Mouse (Mus musculus): ENCODE measurements around the gene Vars.

Vars gene

DNA sequence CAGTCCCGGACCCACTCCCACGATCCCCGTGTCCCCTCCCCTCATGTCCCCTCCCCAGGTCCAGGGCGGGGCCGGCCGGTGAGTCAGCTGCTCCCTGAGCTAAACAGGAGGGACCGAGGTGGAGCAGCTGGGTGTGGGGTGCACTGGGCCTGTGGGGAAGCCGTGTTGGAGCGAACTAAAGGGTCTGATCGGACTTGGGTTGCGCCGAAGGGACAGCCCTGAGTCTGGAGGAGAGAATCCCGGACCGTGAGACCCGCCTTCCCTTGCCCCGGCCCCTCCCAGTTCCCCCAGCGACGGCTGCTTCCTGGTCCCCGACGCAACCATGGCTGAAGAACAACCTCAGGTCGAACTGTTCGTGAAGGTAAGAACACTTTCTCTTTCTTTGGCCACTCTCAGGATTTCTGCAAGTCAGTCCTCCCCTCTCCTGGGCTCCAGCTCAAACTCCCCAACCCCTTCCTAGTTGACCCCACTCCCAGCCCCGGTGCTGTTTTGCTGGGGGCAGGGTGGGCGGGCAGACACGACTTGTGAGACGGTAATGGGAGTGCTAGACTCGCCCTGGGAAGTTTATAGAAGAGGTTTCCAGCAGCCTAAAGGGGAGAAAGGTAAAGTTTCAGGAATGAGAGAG lies 49.5 kb downstream of the Vars start:
- peak; percentile 90 for DNase-seq

- peak; percentile 86 for DNase-seq
Observed at GRCm38 (mm10) chr17:35051156-35052086, 50.6 kb downstream of the Vars start.

DNA sequence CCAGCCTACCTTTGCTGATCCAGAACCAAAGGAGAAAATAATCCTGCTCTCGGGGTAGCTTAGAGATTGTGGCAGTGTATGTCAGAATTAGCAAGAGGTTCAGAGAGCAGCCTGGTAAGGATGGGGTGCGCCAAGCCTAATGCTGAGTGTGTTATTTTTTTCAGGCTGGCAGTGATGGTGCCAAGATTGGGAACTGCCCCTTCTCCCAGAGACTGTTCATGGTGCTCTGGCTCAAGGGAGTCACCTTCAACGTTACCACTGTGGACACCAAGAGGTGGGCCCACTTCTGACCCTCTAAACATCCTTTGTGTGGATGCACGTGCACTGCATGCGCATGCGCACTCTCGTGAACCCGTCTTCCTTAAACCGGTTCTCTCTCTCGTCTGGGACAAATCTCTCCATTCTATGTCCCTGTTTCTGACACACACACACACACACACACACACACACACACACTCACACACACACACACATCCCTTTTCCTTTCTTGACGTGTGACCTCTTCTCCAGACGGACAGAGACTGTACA lies 51.5 kb downstream of the Vars start:
- no peak for DNase-seq

GRCm38 (mm10) chr17:35055691-35056495 lies 55.1 kb downstream of the Vars start:
- peak; percentile 38 for DNase-seq

DNA sequence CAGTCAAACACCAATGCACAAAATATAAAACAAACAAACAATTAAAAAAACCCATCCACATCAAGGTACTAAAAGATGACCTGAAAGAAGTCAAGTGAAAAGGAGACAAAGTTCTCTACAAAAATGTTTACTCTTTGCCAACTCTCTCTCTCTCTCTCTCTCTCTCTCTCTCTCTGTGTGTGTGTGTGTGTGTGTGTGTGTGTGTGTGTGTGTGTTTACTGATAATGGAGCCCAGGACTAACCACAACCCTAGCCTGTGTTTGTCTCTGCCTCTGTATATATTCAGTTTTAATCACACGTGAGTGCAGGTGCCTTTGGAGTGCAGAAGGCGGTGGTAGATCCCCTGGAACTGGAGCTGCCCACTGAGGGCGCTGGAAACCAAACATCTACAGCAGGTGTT lies 56.3 kb downstream of the Vars start:
- no peak for DNase-seq

- DNase-seq: peak; percentile 33
Observed at GRCm38 (mm10) chr17:35058316-35058715, 57.5 kb downstream of the Vars start.

- DNase-seq: peak; percentile 98
Observed at GRCm38 (mm10) chr17:35058911-35059892, 58.4 kb downstream of the Vars start, which contains the start of gene Ddah2. Gene Ddah2, plus strand, starts transcription at chr17:35059035.

DNA sequence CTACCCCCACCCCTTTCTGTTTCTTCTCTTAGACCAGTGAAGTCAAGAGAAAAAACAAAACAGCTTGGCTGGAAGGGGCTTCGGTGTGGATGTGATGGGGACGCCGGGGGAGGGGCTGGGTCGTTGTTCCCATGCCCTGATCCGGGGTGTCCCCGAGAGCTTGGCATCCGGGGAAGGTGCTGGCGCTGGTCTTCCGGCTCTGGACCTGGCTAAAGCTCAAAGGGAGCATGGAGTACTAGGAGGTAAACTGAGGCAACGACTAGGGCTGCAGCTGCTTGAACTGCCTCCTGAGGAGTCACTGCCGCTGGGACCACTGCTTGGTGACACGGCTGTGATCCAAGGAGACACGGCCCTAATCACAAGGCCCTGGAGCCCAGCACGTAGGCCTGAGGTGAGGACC lies 59.3 kb downstream of the Vars start:
- peak; percentile 43 for DNase-seq

GRCm38 (mm10) chr17:35060737-35061297 lies 60.0 kb downstream of the Vars start:
- DNase-seq: peak; percentile 65

- DNase-seq: no peak
Observed at GRCm38 (mm10) chr17:35061299-35061698, 60.5 kb downstream of the Vars start.

GRCm38 (mm10) chr17:35063466-35063865 lies 62.7 kb downstream of the Vars start:
- peak; percentile 36 for DNase-seq

- DNase-seq: peak; percentile 33
Observed at GRCm38 (mm10) chr17:35064378-35064877, 63.6 kb downstream of the Vars start.

DNA sequence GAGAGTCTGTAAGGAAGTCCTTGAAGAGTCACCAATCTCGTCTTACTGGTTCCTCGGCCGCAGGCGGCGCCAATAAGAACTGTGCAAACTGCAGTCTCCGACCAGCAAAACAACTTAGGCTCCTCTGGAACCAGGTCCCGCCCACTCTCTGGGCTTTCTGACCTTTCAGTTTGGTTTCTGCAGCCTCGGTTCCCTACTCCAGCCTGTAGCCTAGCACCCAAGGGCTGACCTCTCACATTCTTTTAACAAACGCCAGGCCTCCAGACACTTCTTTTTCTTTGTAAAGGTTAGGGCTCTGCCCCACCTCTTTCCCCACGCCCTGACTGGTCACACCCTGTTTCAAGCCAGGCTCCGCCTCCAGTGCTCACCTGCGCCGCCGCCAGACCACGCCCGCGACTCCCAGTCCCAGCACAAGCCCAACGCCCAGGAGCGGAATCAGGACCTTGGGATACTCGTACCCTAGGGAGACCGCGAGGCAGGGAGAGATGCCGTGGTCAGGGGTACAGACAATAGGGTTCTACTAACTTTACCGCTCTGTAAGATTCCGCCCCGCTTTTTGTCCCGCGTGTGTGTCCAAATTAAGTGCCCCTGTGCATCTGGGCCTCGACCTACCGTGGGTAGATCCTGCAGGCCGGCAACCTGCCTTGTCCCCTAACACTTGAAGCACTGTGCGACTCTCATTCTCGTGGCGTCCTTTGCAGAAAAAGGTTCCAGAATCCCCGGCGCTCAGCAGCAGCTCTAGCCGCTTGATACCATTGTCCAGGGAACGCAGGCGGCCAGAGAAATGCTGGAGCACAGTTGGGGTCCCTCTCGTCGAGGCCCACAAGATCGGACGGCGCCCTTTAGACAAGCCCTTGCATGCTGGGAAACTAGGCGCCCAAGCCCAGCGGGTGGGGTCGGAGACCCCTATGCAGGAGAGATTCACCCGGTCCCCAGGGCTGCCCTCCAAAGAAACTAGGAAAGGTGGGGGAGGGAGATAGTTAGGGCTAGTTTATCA lies 64.5 kb downstream of the Vars start, which contains the start of gene Ly6g6c:
Gene Ly6g6c (plus strand): TSS at position 438 of the 997 bp plus-strand sequence.
- peak; percentile 85 for DNase-seq

Data from kidney, postnatal 10 days (tissue).